Mouse (Mus musculus) kidney, embryonic 14.5 days (tissue): Measurements from ENCODE around the gene Myo1d. TPM values are rescaled to one million over a fixed set of nuclear protein-coding genes. Genes with fewer than 3 reads are reported as not detected.

Experiments used
- ATAC-seq: fragments of 200-750 bp; cut with Nextera tagmentation; 2 replicates; pipeline ENCODE4 v1.8.0; 2017; ENCODE audit warnings: moderate number of reproducible peaks, mild to moderate bottlenecking, moderate TSS enrichment, moderate library complexity; ENCODE audit not compliant: low FRiP score, low TSS enrichment
- H3K27ac ChIP-seq: fragments of 300-500 bp; sonication (generic); 2 replicates; pipeline ENCODE4 v1.5.1; 2014; ENCODE audit warnings: low read depth, mild to moderate bottlenecking, low read length, moderate library complexity, mixed read lengths
- H3K27me3 ChIP-seq: fragments of 300-500 bp; sonication (generic); 2 replicates; pipeline ENCODE4 v1.6.1; 2014; ENCODE audit warnings: mild to moderate bottlenecking, low read length; ENCODE audit not compliant: control insufficient read depth, insufficient read depth
- H3K36me3 ChIP-seq: fragments of 300-500 bp; sonication (generic); 2 replicates; pipeline ENCODE4 v1.6.1; 2014; ENCODE audit warnings: low read length, mixed read lengths; ENCODE audit not compliant: control insufficient read depth, insufficient read depth
- H3K4me1 ChIP-seq: fragments of 300-500 bp; sonication (generic); 2 replicates; pipeline ENCODE4 v1.6.1; 2014; ENCODE audit warnings: low read length, mixed read lengths; ENCODE audit not compliant: control insufficient read depth, insufficient read depth
- H3K4me2 ChIP-seq: fragments of 300-500 bp; sonication (generic); replicated peaks from 2 replicates; pipeline ENCODE4 v1.6.1; 2014; ENCODE audit warnings: low read depth, mild to moderate bottlenecking, low read length
- H3K4me3 ChIP-seq: fragments of 300-500 bp; sonication (generic); 2 replicates; pipeline ENCODE4 v1.5.1; 2014; ENCODE audit warnings: mild to moderate bottlenecking, low read length
- H3K9ac ChIP-seq: fragments of 300-500 bp; sonication (generic); 2 replicates; pipeline ENCODE4 v1.6.1; 2014; ENCODE audit warnings: low read depth, mild to moderate bottlenecking, low read length, moderate library complexity
- H3K9me3 ChIP-seq: fragments of 300-500 bp; sonication (generic); 2 replicates; pipeline ENCODE4 v1.6.1; 2016; ENCODE audit warnings: low read length; ENCODE audit not compliant: control insufficient read depth
- WGBS: fragments of 180-500 bp; shearing (Covaris S2); extraction: QIAGEN DNeasy Blood & Tissue Kit; methylation state at CpG from one replicate; pipeline ENCODE4 v1.1.7; 2014; 5-methylcytosine and 5-hydroxymethylcytosine counted together
- polyA plus RNA-seq: library from polyadenylated mRNA; unstranded; fragments of >200 nt; fragmentation: Nextera tagmentation; extraction: Ambion mirVana; gene quantifications from 2 replicates; pipeline ENCODE4 v1.2.1, GENCODE M21; 2014

Myo1d gene
- polyA plus RNA-seq, 1 experiment from 2014 or later: 16.0 TPM

- Histone ChIP-seq H3K9me3 (no peaks in the 10 kb centered on the region), H3K27me3 (no peaks in the 10 kb centered on the region), H3K4me1 (0 out of 2 replicates have a peak, but pooled peaks cover 4% of the 10 kb centered on the region), H3K27ac (no peak overlapping the region), H3K36me3 (no peaks in the 10 kb centered on the region), H3K9ac (no peak overlapping the region), H3K4me2 (no peak overlapping the region), H3K4me3 (no peak overlapping the region)
- no peak for ATAC-seq
- 87% methylated on average over 8 of the region's 8 CpGs for WGBS
Observed at GRCm38 (mm10) chr11:80515895-80516294, 263.9 kb downstream of the Myo1d start.

DNA sequence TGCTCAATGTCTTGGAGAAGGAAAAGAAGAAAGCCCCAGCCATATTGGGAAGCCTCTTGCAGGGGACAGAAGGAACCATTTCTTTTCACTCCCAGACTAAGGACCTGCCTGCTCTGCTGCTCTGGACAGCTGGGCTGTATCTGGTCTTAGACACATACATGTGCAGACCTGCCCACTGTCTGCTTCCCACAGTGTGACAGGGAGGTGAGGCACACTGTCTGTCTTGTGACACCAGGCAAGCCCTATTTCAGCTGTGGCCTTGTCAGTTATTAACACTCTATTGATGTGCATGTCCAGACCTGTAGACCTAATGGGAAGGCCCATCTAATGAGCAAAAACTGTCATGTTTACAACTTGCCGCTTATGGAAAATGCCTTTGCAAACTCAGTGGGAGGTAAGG lies 264.5 kb downstream of the Myo1d start:
- ATAC-seq: no peak
- no peak overlapping the region for H3K9ac ChIP-seq
- no peaks in the 10 kb centered on the region for H3K27me3 ChIP-seq

DNA sequence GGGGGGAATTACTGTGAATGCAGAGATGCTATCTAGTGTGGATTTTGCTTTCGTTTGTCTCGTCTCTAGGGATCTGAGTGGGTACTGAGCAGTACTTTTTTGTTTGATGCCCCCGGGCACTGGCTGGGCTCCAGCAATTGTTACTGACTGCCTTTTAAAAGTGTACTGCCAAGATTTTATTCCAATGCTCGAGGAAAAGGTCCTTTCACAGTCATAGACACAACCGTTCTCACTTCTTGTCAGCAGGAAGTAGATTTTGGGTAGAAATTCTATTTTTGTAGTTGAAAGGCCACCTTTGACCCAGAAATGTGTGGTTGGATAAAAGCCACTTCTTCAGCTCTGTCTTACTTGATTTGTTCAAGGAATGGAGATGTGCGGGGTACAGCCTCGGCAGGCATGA lies 266.0 kb downstream of the Myo1d start:
- Histone ChIP-seq H3K4me2 (no peak overlapping the region), H3K9ac (no peak overlapping the region), H3K4me3 (no peak overlapping the region), H3K27me3 (no peaks in the 10 kb centered on the region), H3K27ac (no peak overlapping the region), H3K9me3 (no peaks in the 10 kb centered on the region), H3K36me3 (no peaks in the 10 kb centered on the region), H3K4me1 (0 out of 2 replicates have a peak, but pooled peaks cover 4% of the 10 kb centered on the region)
- WGBS: 74% methylated on average over 7 of the region's 7 CpGs
- no peak for ATAC-seq

More for the DNA sequence above, 264.5 kb downstream of the Myo1d start:
- no peak overlapping the region for H3K4me3 ChIP-seq
- H3K4me1 ChIP-seq: 0 out of 2 replicates have a peak, but pooled peaks cover 4% of the 10 kb centered on the region
- WGBS: 68% methylated on average over 1 of the region's 1 CpGs
- H3K36me3 ChIP-seq: no peaks in the 10 kb centered on the region
- no peak overlapping the region for H3K27ac ChIP-seq
- H3K4me2 ChIP-seq: no peak overlapping the region
- no peaks in the 10 kb centered on the region for H3K9me3 ChIP-seq

GRCm38 (mm10) chr11:80512313-80513056 lies 267.3 kb downstream of the Myo1d start:
- H3K27me3 ChIP-seq: no peaks in the 10 kb centered on the region
- no peaks in the 10 kb centered on the region for H3K36me3 ChIP-seq
- no peak overlapping the region for H3K9ac ChIP-seq
- H3K27ac ChIP-seq: no peak overlapping the region
- H3K9me3 ChIP-seq: no peaks in the 10 kb centered on the region
- WGBS: 72% methylated on average over 19 of the region's 19 CpGs
- H3K4me3 ChIP-seq: no peak overlapping the region
- H3K4me1 ChIP-seq: 0 out of 2 replicates have a peak, but pooled peaks cover 4% of the 10 kb centered on the region
- no peak overlapping the region for H3K4me2 ChIP-seq
- no peak for ATAC-seq

- WGBS: 84% methylated on average over 10 of the region's 10 CpGs
- Histone ChIP-seq H3K27ac (no peak overlapping the region), H3K4me3 (no peak overlapping the region), H3K9me3 (no peaks in the 10 kb centered on the region), H3K27me3 (no peaks in the 10 kb centered on the region), H3K9ac (no peak overlapping the region), H3K4me1 (0 out of 2 replicates have a peak, but pooled peaks cover 4% of the 10 kb centered on the region), H3K36me3 (no peaks in the 10 kb centered on the region), H3K4me2 (no peak overlapping the region)
- ATAC-seq: no peak
Observed at GRCm38 (mm10) chr11:80510124-80510523, 269.7 kb downstream of the Myo1d start.

DNA sequence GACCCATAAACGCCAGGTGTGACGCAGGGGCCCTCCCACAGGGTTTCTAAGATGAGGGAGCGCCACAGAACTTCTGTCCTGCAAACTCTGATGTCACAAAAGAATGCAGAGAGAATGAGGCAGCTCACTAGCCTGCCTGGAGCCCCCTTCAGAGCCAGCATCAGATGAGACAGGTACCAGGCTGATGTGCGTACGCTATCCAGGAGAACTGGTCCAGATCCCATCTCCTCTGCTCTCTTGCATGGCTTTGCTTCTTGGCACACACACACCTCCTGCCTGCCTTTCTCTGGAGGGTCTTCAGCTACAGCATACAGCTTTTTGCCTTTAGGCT lies 270.7 kb downstream of the Myo1d start:
- ATAC-seq: no peak
- H3K4me2 ChIP-seq: no peak overlapping the region
- no peaks in the 10 kb centered on the region for H3K27me3 ChIP-seq
- H3K9ac ChIP-seq: no peak overlapping the region
- H3K36me3 ChIP-seq: no peaks in the 10 kb centered on the region
- H3K9me3 ChIP-seq: no peaks in the 10 kb centered on the region
- 70% methylated on average over 5 of the region's 5 CpGs for WGBS
- H3K4me3 ChIP-seq: no peak overlapping the region
- H3K4me1 ChIP-seq: 0 out of 2 replicates have a peak, but pooled peaks cover 8% of the 10 kb centered on the region
- H3K27ac ChIP-seq: no peak overlapping the region

DNA sequence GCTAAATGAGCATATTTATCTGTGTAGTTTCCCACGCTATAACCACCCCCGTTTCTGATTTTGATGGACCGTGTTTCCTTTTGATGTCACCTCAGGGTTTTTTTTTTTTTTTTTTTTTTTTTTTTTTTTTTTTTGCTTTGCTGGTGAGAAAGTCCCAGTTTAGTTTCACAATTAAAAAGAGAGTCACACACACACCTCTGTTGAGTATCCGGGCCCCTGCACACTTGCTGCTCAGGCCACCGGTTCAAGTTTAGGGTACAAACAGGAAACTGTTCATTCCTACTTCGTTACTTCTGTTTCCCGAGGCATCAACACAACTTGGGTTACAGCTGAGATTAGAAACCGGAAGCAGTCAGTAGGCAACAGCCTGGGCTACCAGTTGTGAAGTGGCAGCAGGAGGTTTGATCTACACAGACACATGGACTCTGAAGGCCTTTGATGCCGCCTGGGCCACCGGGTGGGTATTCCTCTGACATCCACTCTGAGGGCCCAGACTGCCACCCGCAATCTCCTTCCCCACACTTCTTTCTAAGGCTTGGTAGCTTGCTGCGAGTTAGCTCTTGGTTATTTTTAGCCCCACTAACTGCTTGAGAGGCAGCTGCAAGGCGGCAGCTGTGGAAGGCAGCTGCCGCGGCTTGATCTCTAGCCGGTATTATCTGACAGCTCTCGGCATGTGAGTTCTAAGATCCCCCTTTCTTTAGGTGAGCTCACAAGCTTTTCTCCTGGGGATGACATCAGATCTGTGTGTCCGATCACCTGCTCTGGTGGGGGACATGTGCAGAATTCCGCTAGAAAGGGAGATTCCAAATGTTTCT lies 271.3 kb downstream of the Myo1d start:
- no peaks in the 10 kb centered on the region for H3K27me3 ChIP-seq
- no peak overlapping the region for H3K9ac ChIP-seq
- H3K9me3 ChIP-seq: no peaks in the 10 kb centered on the region
- H3K4me1 ChIP-seq: 0 out of 2 replicates have a peak, but pooled peaks cover 11% of the 10 kb centered on the region
- no peak overlapping the region for H3K27ac ChIP-seq
- ATAC-seq: no peak
- WGBS: 40% methylated on average over 19 of the region's 19 CpGs
- no peak overlapping the region for H3K4me3 ChIP-seq
- no peaks in the 10 kb centered on the region for H3K36me3 ChIP-seq
- no peak overlapping the region for H3K4me2 ChIP-seq

GRCm38 (mm10) chr11:80507791-80508190 lies 272.0 kb downstream of the Myo1d start:
- Histone ChIP-seq H3K4me1 (0 out of 2 replicates have a peak, but pooled peaks cover 11% of the 10 kb centered on the region), H3K27me3 (no peaks in the 10 kb centered on the region), H3K36me3 (no peaks in the 10 kb centered on the region), H3K9ac (no peak overlapping the region), H3K4me2 (no peak overlapping the region), H3K4me3 (no peak overlapping the region), H3K27ac (no peak overlapping the region), H3K9me3 (no peaks in the 10 kb centered on the region)
- WGBS: 84% methylated on average over 6 of the region's 6 CpGs
- ATAC-seq: no peak

DNA sequence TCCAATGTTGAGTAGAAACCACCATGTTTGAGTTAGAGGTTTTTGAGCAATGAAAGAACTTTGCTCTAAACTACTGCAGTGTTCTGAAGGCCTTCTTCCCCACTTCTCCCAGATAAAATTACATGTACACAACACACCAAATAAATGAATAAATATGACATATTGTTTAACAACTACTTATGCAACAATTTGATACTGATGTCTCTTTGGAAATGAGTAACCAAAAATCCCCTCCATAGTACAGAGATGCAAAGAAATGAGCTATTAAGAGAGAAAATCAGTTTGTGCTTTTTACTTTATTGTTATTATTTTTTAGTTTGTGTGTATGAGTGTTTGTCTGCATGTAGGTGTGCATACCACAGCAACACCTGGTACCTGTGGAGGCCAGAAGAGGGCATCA lies 273.3 kb downstream of the Myo1d start:
- Histone ChIP-seq H3K4me3 (no peak overlapping the region), H3K27me3 (no peaks in the 10 kb centered on the region), H3K36me3 (no peaks in the 10 kb centered on the region), H3K9ac (no peak overlapping the region), H3K27ac (no peak overlapping the region), H3K4me2 (no peak overlapping the region), H3K4me1 (0 out of 2 replicates have a peak, but pooled peaks cover 7% of the 10 kb centered on the region), H3K9me3 (no peaks in the 10 kb centered on the region)
- ATAC-seq: no peak
